Mouse (Mus musculus) heart, postnatal 0 days (tissue): Measurements from ENCODE around the gene Pon2. TPM values are rescaled to one million over a fixed set of nuclear protein-coding genes. Genes with fewer than 3 reads are reported as not detected.

ENCODE experiments used
- ATAC-seq: fragments of 200-750 bp; cut with Nextera tagmentation; 2 replicates; pipeline ENCODE4 v1.8.0; 2017; ENCODE audit warnings: low read depth, moderate number of reproducible peaks, moderate library complexity; ENCODE audit not compliant: insufficient read depth
- DNase-seq: peaks from one replicate; pipeline ENCODE4 v3.0.0-alpha.2; 2016; ENCODE audit warnings: low spot score
- H3K27ac ChIP-seq: fragments of 300-500 bp; sonication (generic); 2 replicates; pipeline ENCODE4 v1.5.1; 2014; ENCODE audit warnings: low read depth, mild to moderate bottlenecking
- H3K27me3 ChIP-seq: fragments of 300-500 bp; sonication (generic); 2 replicates; pipeline ENCODE4 v1.6.1; 2014; ENCODE audit warnings: low read length, mixed read lengths; ENCODE audit not compliant: control insufficient read depth, insufficient read depth
- H3K36me3 ChIP-seq: fragments of 300-500 bp; sonication (generic); replicated peaks from 2 replicates; pipeline ENCODE4 v1.6.1; 2014; ENCODE audit warnings: low read length, mixed read lengths; ENCODE audit not compliant: control insufficient read depth, insufficient read depth
- H3K4me1 ChIP-seq: fragments of 300-500 bp; sonication (generic); 2 replicates; pipeline ENCODE4 v1.6.1; 2014; ENCODE audit warnings: antibody characterized with exemption; ENCODE audit not compliant: control insufficient read depth, insufficient read depth
- H3K4me2 ChIP-seq: fragments of 300-500 bp; sonication (generic); 2 replicates; pipeline ENCODE4 v1.6.1; 2014; ENCODE audit warnings: low read depth, mild to moderate bottlenecking, low read length, moderate library complexity
- H3K4me3 ChIP-seq: fragments of 300-500 bp; sonication (generic); 2 replicates; pipeline ENCODE4 v1.5.1; 2014; ENCODE audit warnings: low read depth, low read length
- H3K9ac ChIP-seq: fragments of 300-500 bp; sonication (generic); replicated peaks from 2 replicates; pipeline ENCODE4 v1.6.1; 2014; ENCODE audit warnings: low read depth, low read length, mixed read lengths
- H3K9me3 ChIP-seq: fragments of 300-500 bp; sonication (generic); replicated peaks from 2 replicates; pipeline ENCODE4 v1.6.1; 2016; ENCODE audit warnings: low read length; ENCODE audit not compliant: control insufficient read depth
- CTCF ChIP-seq: IDR thresholded peaks from 2 replicates; pipeline ENCODE4 v1.5.1; 2016; ENCODE audit warnings: antibody characterized with exemption, control low read depth, low read depth
- EP300 ChIP-seq: IDR thresholded peaks from 2 replicates; pipeline ENCODE4 v1.6.1; 2016; ENCODE audit warnings: antibody characterized with exemption, low read depth
- WGBS: fragments of 180-500 bp; shearing (Covaris S2); extraction: QIAGEN DNeasy Blood & Tissue Kit; methylation state at CpG from one replicate; pipeline ENCODE4 v1.1.7; 2014; 5-methylcytosine and 5-hydroxymethylcytosine counted together
- polyA plus RNA-seq: library from polyadenylated mRNA; unstranded; fragments of >200 nt; fragmentation: Nextera tagmentation; extraction: Ambion mirVana; gene quantifications from 2 replicates; pipeline ENCODE4 v1.2.1, GENCODE M21; 2015
- total RNA-seq: library from RNA; depleted of rRNA; stranded (reverse); fragments of >200 nt; gene quantifications from 2 replicates; pipeline ENCODE4 v1.2.3, GENCODE M21; 2014; ENCODE audit warnings: low replicate concordance

The Pon2 gene
- total and polyA plus RNA-seq, 2 experiments from 2014 or later = 29.7 to 56.8 TPM

- peak overlapping the region; percentile 66; the same call in 1 of the 2 replicates for H3K27ac ChIP-seq
- no peak for TF ChIP-seq EP300
- TF ChIP-seq CTCF = no peak
- H3K4me1 ChIP-seq = peaks cover 8% of the 10 kb centered on the region; the same call in 1 of the 2 replicates
- ATAC-seq (no peak), DNase-seq (no peak)
- peak overlapping the region; percentile 57 for H3K4me3 ChIP-seq
- 10% methylated on average over 6 of the region's 6 CpGs for whole genome bisulfite sequencing
- no peaks in the 10 kb centered on the region for H3K27me3 ChIP-seq
- H3K9me3 ChIP-seq = no peaks in the 10 kb centered on the region
- H3K4me2 ChIP-seq = peak overlapping the region; percentile 66
- peak overlapping the region; percentile 57 for H3K9ac ChIP-seq
- H3K36me3 ChIP-seq = no peaks in the 10 kb centered on the region; the same call in 1 of the 2 replicates
These were observed 43.0 kb downstream of the Pon2 start for GRCm38 (mm10) chr6:5255291-5255690.

GRCm38 (mm10) chr6:5254869-5255268, 43.4 kb downstream of the Pon2 start:
- Histone ChIP-seq H3K9me3 (no peaks in the 10 kb centered on the region), H3K36me3 (no peaks in the 10 kb centered on the region; the same call in 1 of the 2 replicates), H3K4me2 (peak overlapping the region; percentile 66), H3K27me3 (no peaks in the 10 kb centered on the region), H3K9ac (no peak overlapping the region), H3K4me3 (peak overlapping the region; percentile 57), H3K4me1 (peaks cover 8% of the 10 kb centered on the region; the same call in 1 of the 2 replicates), H3K27ac (no peak overlapping the region)
- no peak for DNase-seq
- no peak for ATAC-seq
- 97% methylated on average over 2 of the region's 2 CpGs for WGBS
- TF ChIP-seq CTCF (no peak), EP300 (no peak)

DNA sequence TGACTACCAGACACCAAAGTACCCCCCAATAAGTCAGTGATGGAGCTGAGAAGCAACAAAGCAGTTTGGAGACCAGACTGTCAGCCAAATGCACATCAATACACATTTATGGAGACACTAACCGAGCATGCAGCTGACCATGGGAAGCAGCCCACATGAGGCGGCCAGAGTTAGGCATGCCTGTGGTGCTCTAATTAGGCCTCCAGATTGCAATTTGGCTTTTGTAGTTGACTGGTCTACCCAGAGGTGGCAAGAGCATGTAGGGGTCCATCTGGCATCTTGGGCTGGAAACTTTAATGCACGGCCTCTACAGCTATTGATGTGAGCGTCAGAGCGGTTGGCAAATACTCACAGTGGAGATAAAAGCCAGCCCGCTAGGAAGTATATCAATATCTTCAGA, 52.3 kb downstream of the Pon2 start:
- no peak overlapping the region for H3K9ac ChIP-seq
- ATAC-seq (no peak), DNase-seq (no peak)
- H3K27me3 ChIP-seq = no peaks in the 10 kb centered on the region
- peaks cover 22% of the 10 kb centered on the region for H3K36me3 ChIP-seq
- no peak overlapping the region for H3K4me3 ChIP-seq
- 93% methylated on average over 6 of the region's 6 CpGs for WGBS
- H3K27ac ChIP-seq = no peak overlapping the region
- no peaks in the 10 kb centered on the region for H3K4me1 ChIP-seq
- H3K9me3 ChIP-seq = no peaks in the 10 kb centered on the region
- TF ChIP-seq EP300 = no peak
- TF ChIP-seq CTCF = no peak
- no peak overlapping the region for H3K4me2 ChIP-seq

DNA sequence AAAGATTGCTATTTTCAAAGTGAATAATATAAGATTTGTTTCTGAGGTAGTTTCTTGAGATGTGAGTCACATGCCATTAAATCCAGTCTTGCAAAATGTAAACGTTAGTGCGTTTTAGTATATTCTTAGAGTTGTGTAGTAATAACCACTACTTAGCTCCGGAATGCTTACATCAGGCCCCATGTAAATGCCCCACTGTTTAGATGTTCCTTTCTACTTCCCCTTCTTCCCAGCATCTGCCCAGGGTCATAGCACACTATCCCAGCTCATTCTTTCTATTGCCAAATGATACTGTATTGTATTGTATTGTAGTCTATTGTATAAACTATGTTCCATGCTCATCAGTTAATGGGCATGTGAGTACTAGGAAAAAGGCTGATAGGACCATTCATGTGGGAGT, 59.5 kb downstream of the Pon2 start:
- no peak for ATAC-seq
- no peak overlapping the region for H3K27ac ChIP-seq

DNA sequence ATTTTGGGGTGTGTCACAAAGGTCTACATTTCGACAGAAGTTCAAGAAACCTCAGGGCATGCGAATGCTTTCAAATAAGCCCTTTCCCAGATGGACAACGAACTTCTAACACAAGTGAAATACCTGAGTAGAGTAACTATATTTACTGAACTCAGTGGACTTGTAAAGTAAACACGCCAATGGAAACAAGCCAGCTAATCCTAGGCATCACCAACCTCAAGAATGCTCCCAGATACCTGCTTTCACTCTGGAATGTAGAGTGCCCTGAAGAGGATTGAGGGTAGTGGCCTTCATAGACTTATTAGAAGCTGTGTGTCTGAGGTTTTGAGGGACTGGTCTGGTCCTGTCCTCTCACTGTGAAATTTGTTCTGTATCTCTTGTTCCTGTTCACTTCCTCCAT, 60.7 kb downstream of the Pon2 start:
- Histone ChIP-seq H3K27me3 (no peaks in the 10 kb centered on the region), H3K4me1 (no peaks in the 10 kb centered on the region), H3K27ac (no peak overlapping the region), H3K4me3 (no peak overlapping the region), H3K36me3 (peaks cover 32% of the 10 kb centered on the region), H3K9me3 (no peaks in the 10 kb centered on the region), H3K9ac (no peak overlapping the region), H3K4me2 (no peak overlapping the region)
- DNase-seq (no peak), ATAC-seq (no peak)
- WGBS = 91% methylated on average over 4 of the region's 4 CpGs
- TF ChIP-seq EP300 (no peak), CTCF (no peak)

More for the DNA sequence above, 59.5 kb downstream of the Pon2 start:
- Histone ChIP-seq H3K9me3 (no peaks in the 10 kb centered on the region), H3K4me1 (no peaks in the 10 kb centered on the region), H3K9ac (no peak overlapping the region), H3K27me3 (no peaks in the 10 kb centered on the region), H3K36me3 (peaks cover 32% of the 10 kb centered on the region), H3K4me3 (no peak overlapping the region), H3K4me2 (no peak overlapping the region)
- TF ChIP-seq CTCF (no peak), EP300 (no peak)
- DNase-seq = no peak
- 98% methylated on average over 3 of the region's 3 CpGs for WGBS

- DNase-seq (no peak), ATAC-seq (no peak)
- no peaks in the 10 kb centered on the region for H3K27me3 ChIP-seq
- WGBS = 90% methylated on average over 8 of the region's 8 CpGs
- no peak overlapping the region for H3K27ac ChIP-seq
- H3K4me1 ChIP-seq = no peaks in the 10 kb centered on the region
- no peak overlapping the region for H3K4me3 ChIP-seq
- H3K9ac ChIP-seq = no peak overlapping the region
- peaks cover 36% of the 10 kb centered on the region for H3K36me3 ChIP-seq
- no peak for TF ChIP-seq CTCF
- TF ChIP-seq EP300 = no peak
- H3K4me2 ChIP-seq = no peak overlapping the region
- H3K9me3 ChIP-seq = no peaks in the 10 kb centered on the region
These were observed 61.3 kb downstream of the Pon2 start for GRCm38 (mm10) chr6:5236843-5237371.
